Mouse (Mus musculus) naive thymus-derived CD4-positive, alpha-beta T cell, adult 2 months (primary cell): ENCODE measurements around the gene Pdcd10.

Experiments
- DNase-seq: peaks from one replicate; pipeline ENCODE4 v3.0.0-alpha.2; 2011; ENCODE audit warnings: low read depth

Pdcd10 gene

DNA sequence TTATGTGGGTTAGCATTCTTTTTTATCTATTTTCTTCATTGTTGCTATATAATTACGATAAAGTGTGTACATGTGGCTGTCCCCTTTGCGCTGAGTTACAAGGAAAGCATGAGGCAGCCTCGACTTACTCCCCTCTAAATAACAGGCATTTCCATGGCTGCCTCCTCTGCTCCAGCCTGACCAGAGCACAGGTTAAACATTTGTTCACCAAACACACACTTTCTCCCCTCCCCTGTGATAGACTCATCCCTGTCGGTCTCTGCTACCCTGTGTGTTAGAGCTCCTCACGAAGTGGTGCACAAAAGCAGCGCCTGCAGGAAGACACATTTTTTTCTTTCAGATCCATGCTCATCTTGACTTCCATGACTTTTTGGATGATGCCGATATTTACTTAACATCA lies 82.0 kb downstream of the Pdcd10 start:
- DNase-seq, result no peak

DNA sequence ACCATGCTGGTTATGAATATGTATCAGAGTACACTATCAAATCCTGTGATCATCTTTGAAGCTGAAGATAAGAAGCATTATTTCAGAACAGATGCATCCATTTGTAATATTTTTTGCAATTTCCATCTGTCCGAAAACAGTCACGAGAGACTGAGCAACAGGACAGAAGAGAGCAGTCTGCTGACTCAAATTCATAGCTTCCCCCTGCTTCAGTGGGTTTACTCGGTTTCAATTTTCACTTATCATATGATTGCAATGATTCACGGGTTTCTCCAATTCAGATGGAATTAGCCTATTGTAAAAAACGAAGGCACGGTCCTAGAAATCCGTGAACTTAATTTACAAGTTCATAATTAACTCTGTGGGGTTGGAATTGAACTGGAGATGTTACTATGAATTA lies 88.5 kb downstream of the Pdcd10 start:
- DNase-seq, result no peak
